Mouse (Mus musculus) neural tube, embryonic 15.5 days (tissue): ENCODE measurements around the gene Them7. TPM values are rescaled to one million over a fixed set of nuclear protein-coding genes. Genes with fewer than 3 reads are reported as not detected.
A peak's percentile ranks its signal among the peaks of the same experiment; 100 is the strongest.

ENCODE experiments used
- ATAC-seq: fragments of 200-750 bp; cut with Nextera tagmentation; 2 replicates; pipeline ENCODE4 v1.8.0; 2017; ENCODE audit warnings: mild to moderate bottlenecking, moderate TSS enrichment, moderate library complexity; ENCODE audit not compliant: low FRiP score
- H3K27ac ChIP-seq: fragments of 300-500 bp; sonication (generic); replicated peaks from 2 replicates; pipeline ENCODE4 v1.5.1; 2015; ENCODE audit warnings: mild to moderate bottlenecking, inconsistent platforms
- H3K27me3 ChIP-seq: fragments of 300-500 bp; sonication (generic); replicated peaks from 2 replicates; pipeline ENCODE4 v1.6.1; 2015; ENCODE audit warnings: inconsistent platforms
- H3K36me3 ChIP-seq: fragments of 300-500 bp; sonication (generic); 2 replicates; pipeline ENCODE4 v1.6.1; 2015; ENCODE audit warnings: inconsistent platforms
- H3K4me1 ChIP-seq: fragments of 300-500 bp; sonication (generic); 2 replicates; pipeline ENCODE4 v1.6.1; 2015; ENCODE audit warnings: inconsistent platforms
- H3K4me2 ChIP-seq: fragments of 300-500 bp; sonication (generic); 2 replicates; pipeline ENCODE4 v1.6.1; 2015; ENCODE audit warnings: inconsistent platforms, mild to moderate bottlenecking, moderate library complexity
- H3K4me3 ChIP-seq: fragments of 300-500 bp; sonication (generic); replicated peaks from 2 replicates; pipeline ENCODE4 v1.5.1; 2015; ENCODE audit warnings: mild to moderate bottlenecking, inconsistent platforms
- H3K9ac ChIP-seq: fragments of 300-500 bp; sonication (generic); replicated peaks from 2 replicates; pipeline ENCODE4 v1.6.1; 2015; ENCODE audit warnings: mild to moderate bottlenecking, inconsistent platforms
- H3K9me3 ChIP-seq: fragments of 300-500 bp; sonication (generic); replicated peaks from 2 replicates; pipeline ENCODE4 v1.6.1; 2016; ENCODE audit warnings: inconsistent platforms
- WGBS: fragments of 180-500 bp; shearing (Covaris S2); methylation state at CpG from one replicate; pipeline ENCODE4 v1.1.7; 2015; ENCODE audit warnings: mixed read lengths; 5-methylcytosine and 5-hydroxymethylcytosine counted together
- polyA plus RNA-seq: library from polyadenylated mRNA; unstranded; fragments of >200 nt; fragmentation: Nextera tagmentation; extraction: Ambion mirVana; gene quantifications from 2 replicates; pipeline ENCODE4 v1.2.1, GENCODE M21; 2015

The Them7 gene
- polyA plus RNA-seq, 1 experiment from 2014 or later, result 0.14 TPM

DNA sequence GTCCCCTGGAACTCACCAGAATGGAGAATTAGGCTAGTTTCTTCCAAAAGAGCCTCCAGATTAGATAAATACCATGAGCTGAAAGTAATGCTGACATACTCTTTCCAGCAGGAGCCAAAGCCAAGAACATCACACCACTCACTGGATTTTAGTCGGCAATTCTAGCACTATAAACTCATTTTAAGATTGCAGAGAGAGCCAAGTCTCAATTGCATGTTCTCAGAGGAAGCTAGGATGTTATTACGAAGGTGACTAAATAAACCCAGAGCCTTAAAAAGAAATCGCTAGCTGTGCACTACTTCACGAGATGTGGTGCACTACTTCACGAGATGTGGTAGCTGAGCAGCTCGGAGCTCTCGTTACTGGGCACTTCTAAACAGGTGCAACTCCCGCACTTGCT lies 158.9 kb downstream of the Them7 start:
- Histone ChIP-seq H3K27ac (no peak overlapping the region), H3K36me3 (0 out of 2 replicates have a peak, but pooled peaks cover 4% of the 10 kb centered on the region), H3K4me3 (no peak overlapping the region), H3K4me1 (0 out of 2 replicates have a peak, but pooled peaks cover 4% of the 10 kb centered on the region), H3K27me3 (no peaks in the 10 kb centered on the region), H3K9ac (no peak overlapping the region), H3K4me2 (no peak overlapping the region), H3K9me3 (no peaks in the 10 kb centered on the region)
- 76% methylated on average over 8 of the region's 8 CpGs for WGBS
- no peak for ATAC-seq

DNA sequence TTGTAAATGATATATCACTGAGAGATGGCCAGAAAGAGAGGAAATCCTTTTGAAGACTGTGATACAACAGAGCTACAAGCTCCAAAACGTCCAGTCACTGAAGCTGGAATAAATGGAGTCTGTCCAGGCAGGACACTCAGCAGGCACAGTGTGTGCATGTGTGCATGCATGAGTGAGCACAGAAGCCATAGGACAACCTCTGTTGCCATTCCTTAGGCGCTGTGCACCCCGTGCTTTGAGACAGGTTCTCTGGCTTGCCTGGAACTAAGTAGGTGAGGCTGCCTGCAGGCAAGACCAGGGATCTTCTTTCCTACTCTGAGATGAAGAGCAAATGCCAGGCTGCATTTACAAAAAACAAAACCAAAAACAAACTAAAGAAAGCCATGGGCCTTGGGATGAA lies 160.9 kb downstream of the Them7 start:
- no peaks in the 10 kb centered on the region for H3K27me3 ChIP-seq
- 79% methylated on average over 3 of the region's 3 CpGs for WGBS
- H3K36me3 ChIP-seq, result peaks cover 7% of the 10 kb centered on the region; the same call in 1 of the 2 replicates
- H3K4me2 ChIP-seq, result no peak overlapping the region
- H3K4me3 ChIP-seq, result no peak overlapping the region
- no peak for ATAC-seq
- no peaks in the 10 kb centered on the region for H3K9me3 ChIP-seq
- no peak overlapping the region for H3K27ac ChIP-seq
- no peak overlapping the region for H3K9ac ChIP-seq
- 0 out of 2 replicates have a peak, but pooled peaks cover 4% of the 10 kb centered on the region for H3K4me1 ChIP-seq

DNA sequence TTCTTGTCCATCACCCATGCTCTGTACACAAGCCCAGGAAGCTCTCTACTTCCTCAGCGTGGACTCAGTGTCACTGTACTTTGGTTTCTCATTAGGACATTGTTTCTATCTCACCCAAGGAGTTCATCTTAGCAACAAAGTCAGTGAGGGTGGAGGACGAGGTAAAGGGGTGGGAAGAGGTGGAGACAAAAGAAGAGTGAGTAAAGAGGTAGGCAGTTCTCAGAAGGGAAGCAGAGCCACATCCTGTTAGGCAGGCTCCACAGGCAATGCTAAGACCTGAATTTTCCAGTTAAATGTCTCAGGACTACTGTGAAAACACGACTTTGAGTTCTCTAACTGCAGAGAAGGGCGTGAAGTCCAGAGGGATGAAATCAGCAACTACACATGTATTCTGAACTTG lies 162.3 kb downstream of the Them7 start:
- no peaks in the 10 kb centered on the region for H3K27me3 ChIP-seq
- peaks cover 7% of the 10 kb centered on the region; the same call in 1 of the 2 replicates for H3K36me3 ChIP-seq
- WGBS, result 90% methylated on average over 4 of the region's 4 CpGs
- H3K4me2 ChIP-seq, result no peak overlapping the region
- no peaks in the 10 kb centered on the region for H3K9me3 ChIP-seq
- no peak for ATAC-seq
- H3K4me3 ChIP-seq, result no peak overlapping the region
- no peak overlapping the region for H3K27ac ChIP-seq
- 0 out of 2 replicates have a peak, but pooled peaks cover 4% of the 10 kb centered on the region for H3K4me1 ChIP-seq
- H3K9ac ChIP-seq, result no peak overlapping the region

DNA sequence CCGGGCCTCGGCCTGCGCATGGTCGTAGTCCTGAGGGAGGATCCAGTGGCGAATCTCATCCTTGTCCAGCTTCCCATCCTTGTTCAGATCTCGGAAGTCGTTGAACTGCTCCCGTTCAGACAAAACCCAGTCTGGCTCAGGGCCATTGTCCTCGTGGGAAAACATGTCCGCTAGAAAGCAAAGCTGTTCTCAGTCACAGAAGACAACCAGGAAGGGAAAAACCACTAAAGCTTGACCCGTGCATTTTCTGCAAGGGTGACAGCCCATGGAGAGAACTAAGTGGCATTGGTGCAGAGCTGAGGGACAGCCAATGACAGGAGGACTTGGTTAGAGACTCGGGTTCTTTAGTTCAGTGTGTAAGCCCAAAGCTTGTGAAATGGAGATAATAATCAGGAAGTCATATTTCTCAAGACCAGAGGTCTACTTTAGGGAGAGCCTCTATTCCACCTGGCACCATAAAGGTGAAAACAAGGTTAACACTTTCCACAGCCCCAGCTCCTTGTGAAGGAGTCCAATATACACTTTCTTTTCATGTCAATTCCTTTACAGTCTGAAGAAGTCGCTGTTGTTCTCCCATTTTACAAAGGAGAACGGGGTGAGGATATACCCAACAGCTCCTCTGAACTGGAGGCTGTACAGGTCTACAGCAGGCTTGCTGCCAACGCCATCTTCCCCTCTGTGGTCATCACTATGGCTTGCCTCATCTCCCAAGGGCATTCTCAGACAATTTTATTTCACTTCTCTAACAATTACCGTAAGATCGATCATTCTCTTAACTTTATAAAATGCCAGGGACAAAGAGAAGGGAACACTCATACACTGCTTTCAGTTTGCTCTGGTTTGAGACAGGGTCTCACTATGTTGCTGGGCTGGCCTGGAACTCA lies 165.1 kb downstream of the Them7 start:
- Histone ChIP-seq H3K9ac (no peak overlapping the region), H3K27ac (no peak overlapping the region), H3K36me3 (peaks cover 7% of the 10 kb centered on the region; the same call in 1 of the 2 replicates), H3K4me3 (no peak overlapping the region), H3K4me1 (no peaks in the 10 kb centered on the region), H3K4me2 (no peak overlapping the region), H3K27me3 (no peaks in the 10 kb centered on the region), H3K9me3 (no peaks in the 10 kb centered on the region)
- no peak for ATAC-seq
- 85% methylated on average over 17 of the region's 17 CpGs for WGBS

DNA sequence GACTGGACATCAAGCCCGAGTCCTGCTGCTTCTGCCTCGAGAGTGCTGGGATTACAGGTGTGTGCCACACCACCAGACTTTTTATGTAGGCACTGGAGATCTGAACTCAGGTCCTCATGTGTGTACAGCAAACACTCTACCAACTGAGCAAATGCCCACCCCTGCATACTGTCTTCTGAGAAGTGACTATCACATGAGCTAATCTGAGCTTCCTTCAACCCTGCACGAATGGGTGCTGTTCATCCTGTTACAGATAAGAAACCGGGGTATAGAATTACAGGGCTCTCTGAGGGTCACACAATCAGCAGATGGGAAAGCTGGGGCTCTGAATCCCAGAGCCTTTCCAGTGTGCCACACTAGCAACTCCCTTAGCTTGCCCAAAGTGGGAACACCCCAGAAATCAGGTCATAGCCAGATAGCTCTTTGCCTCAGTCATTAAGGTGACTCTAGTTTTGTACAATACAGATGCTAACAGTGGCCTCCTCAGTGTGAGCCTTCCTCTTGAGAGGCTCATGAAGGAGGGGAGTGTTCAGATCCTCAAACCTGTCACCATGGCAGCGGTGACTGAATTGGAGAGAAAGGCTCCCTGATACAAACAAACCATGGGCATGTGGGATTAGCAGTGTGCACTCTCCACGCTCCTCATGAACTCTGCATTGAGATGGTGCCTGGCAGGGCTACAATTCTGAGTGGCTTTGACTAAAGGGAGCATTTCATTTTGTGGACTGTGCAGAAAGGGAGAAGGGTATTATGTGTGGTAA lies 166.7 kb downstream of the Them7 start:
- WGBS, result 86% methylated on average over 6 of the region's 6 CpGs
- no peak for ATAC-seq
- Histone ChIP-seq H3K27ac (no peak overlapping the region), H3K4me2 (no peak overlapping the region), H3K36me3 (peaks cover 6% of the 10 kb centered on the region; the same call in 1 of the 2 replicates), H3K9me3 (no peaks in the 10 kb centered on the region), H3K4me1 (no peaks in the 10 kb centered on the region), H3K4me3 (no peak overlapping the region), H3K9ac (no peak overlapping the region), H3K27me3 (no peaks in the 10 kb centered on the region)

DNA sequence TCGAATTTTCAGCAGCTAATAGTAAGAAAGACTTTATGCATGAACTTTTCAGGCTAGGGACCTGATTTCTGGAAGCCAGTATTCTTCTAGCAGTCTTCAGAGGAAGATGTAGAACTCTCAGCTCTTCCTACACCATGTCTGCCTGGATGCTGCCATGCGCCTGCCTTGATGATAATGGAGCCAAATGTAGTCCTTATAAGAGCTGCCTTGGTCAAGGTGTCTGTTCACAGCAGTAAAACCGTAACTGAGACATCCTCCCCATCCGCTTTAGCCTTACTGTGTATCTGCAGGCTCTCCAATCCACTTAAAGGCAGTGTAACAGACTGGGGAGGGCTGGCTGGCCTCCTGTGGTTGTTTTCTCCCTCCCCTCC lies 167.3 kb downstream of the Them7 start:
- no peaks in the 10 kb centered on the region for H3K27me3 ChIP-seq
- no peak overlapping the region for H3K27ac ChIP-seq
- ATAC-seq, result no peak
- no peak overlapping the region for H3K4me3 ChIP-seq
- WGBS, result 85% methylated on average over 4 of the region's 4 CpGs
- H3K4me1 ChIP-seq, result no peaks in the 10 kb centered on the region
- no peaks in the 10 kb centered on the region for H3K9me3 ChIP-seq
- no peak overlapping the region for H3K4me2 ChIP-seq
- peaks cover 4% of the 10 kb centered on the region; the same call in 1 of the 2 replicates for H3K36me3 ChIP-seq
- H3K9ac ChIP-seq, result no peak overlapping the region

DNA sequence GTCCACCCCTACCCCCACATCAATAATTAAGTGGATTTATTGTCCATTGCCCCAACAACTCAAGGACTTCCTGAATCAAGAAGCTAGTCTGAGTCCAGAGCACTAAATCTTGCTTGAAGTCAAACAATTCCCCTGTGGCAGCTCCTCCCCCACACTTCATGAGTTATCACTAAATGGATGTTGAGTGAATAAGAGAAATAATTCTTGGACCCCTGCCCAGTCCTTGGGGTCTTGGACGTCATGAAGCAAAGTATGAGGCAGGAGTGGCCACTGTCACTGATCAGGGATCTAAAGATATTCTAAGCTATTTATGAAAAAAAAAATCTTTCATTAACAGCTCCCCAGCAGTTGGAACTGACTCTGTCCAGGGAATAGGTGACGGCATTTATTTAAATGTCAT lies 168.4 kb downstream of the Them7 start:
- H3K36me3 ChIP-seq, result peaks cover 4% of the 10 kb centered on the region; the same call in 1 of the 2 replicates
- no peaks in the 10 kb centered on the region for H3K27me3 ChIP-seq
- H3K4me2 ChIP-seq, result no peak overlapping the region
- WGBS, result 63% methylated on average over 2 of the region's 2 CpGs
- H3K27ac ChIP-seq, result no peak overlapping the region
- peaks cover 2% of the 10 kb centered on the region; the same call in 1 of the 2 replicates for H3K4me1 ChIP-seq
- H3K4me3 ChIP-seq, result no peak overlapping the region
- no peak overlapping the region for H3K9ac ChIP-seq
- ATAC-seq, result no peak
- no peaks in the 10 kb centered on the region for H3K9me3 ChIP-seq

DNA sequence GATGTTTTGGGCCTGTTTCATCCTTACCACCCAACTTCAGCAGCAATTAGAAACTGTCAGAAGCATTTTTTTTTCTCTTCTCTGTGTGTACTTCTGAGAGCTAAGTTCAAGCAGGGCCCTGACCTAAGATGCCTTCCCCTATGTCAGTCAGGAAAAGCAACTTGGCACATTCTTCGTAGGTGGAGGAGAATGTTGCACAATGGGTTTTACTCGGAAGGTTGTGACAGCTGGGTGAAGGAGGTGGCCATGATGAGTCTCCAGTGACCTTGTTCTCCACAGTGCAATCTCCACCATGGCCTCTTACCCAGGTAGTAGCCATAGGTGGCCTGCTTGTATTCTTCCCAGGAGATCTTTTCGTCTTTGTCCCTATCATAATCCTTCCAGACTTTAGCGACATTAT lies 170.3 kb downstream of the Them7 start:
- H3K9me3 ChIP-seq, result no peaks in the 10 kb centered on the region
- ATAC-seq, result no peak
- H3K27me3 ChIP-seq, result 0 out of 2 replicates have a peak, but pooled peaks cover 4% of the 10 kb centered on the region
- H3K4me2 ChIP-seq, result no peak overlapping the region
- no peak overlapping the region for H3K9ac ChIP-seq
- no peak overlapping the region for H3K27ac ChIP-seq
- WGBS, result 97% methylated on average over 4 of the region's 4 CpGs
- no peaks in the 10 kb centered on the region for H3K36me3 ChIP-seq
- peaks cover 17% of the 10 kb centered on the region for H3K4me1 ChIP-seq
- no peak overlapping the region for H3K4me3 ChIP-seq

DNA sequence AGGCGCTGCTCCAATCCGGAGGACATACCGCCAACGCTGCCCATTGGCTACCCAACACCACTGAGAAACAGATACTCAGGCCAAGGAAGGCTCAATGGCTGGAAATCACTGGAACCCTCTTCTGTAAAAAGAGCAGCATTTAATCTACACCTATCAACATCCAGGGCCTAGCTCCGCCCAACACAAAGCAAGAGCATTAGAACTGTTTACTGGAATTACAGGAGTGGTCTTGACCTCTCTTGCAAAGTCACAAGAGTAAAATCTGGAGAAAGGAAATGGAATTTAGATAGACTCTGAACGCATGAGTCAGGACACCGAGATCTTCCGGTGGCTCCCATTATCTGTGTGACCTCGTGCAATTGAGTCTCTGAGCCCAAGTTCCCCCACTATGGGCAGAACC lies 171.9 kb downstream of the Them7 start:
- no peak overlapping the region for H3K4me3 ChIP-seq
- WGBS, result 95% methylated on average over 9 of the region's 9 CpGs

DNA sequence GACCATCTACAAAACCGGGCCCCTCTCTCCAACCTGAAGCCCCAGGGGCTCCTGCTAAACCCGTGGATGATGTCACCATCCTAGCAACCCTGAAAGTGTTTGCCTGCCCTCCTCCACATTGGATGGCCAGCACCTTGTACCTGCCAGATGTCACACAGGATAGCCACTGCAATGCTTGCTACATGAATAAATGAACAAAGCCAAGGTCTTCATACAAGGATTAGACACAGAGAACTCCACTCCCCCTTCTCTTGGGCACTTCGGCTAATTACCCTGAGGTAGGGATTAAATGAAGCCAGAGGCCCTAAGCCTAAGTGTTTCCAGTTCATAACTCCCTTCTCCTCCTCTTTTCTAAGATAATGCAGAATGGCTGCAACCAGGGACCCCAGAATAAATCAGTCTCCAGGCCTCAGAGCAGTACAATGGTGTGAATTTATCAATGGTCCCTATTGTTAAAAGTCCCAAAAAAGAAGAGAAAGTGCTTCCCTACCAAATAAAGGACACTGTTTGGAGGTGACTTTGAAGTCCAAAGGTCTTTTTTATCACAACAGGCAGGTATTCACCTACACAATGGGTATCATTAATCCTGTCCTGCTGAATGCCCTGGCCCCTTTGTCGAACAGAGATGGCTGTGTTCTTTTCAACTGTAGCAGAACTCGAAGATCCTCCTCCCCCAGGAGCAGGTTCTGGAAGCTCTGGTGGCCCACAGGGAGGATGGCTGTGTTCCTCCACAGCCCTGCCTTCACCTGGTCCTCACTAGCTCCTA lies 173.5 kb downstream of the Them7 start:
- no peak overlapping the region for H3K27ac ChIP-seq
- peak overlapping the region; percentile 57 for H3K4me3 ChIP-seq
- H3K4me2 ChIP-seq, result peak overlapping the region; percentile 98
- ATAC-seq, result no peak
- peak overlapping the region; percentile 66 for H3K9ac ChIP-seq
- 22% methylated on average over 5 of the region's 5 CpGs for WGBS
- no peaks in the 10 kb centered on the region for H3K36me3 ChIP-seq
- H3K9me3 ChIP-seq, result no peaks in the 10 kb centered on the region
- 0 out of 2 replicates have a peak, but pooled peaks cover 4% of the 10 kb centered on the region for H3K27me3 ChIP-seq
- H3K4me1 ChIP-seq, result peaks cover 22% of the 10 kb centered on the region

More for the DNA sequence above, 171.9 kb downstream of the Them7 start:
- no peak overlapping the region for H3K27ac ChIP-seq
- H3K9ac ChIP-seq, result no peak overlapping the region
- peaks cover 22% of the 10 kb centered on the region for H3K4me1 ChIP-seq
- ATAC-seq, result no peak
- H3K4me2 ChIP-seq, result no peak overlapping the region
- no peaks in the 10 kb centered on the region for H3K9me3 ChIP-seq
- H3K27me3 ChIP-seq, result 0 out of 2 replicates have a peak, but pooled peaks cover 4% of the 10 kb centered on the region
- no peaks in the 10 kb centered on the region for H3K36me3 ChIP-seq

DNA sequence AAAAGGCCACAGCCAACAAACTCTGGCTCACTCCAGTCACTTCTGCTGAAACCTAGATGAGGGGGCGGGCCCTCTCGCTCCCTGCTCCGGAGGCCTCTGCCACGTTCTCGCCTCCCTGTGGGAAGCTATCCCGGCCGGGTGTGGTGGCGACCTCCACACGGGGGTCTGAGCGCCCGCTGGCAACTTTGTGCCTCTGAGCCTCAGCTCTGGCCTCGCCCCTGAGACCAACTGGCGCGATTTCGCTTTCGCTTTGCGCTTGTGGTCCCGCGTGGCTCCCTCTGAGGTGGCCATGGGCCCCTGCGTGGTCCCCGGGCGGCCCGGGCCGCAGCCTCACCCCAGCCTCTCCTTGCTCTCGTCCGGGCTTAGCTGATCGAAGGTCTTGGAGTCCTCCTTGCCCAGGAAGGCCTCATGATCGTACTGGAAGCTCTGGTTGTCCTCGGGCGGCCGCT lies 174.5 kb downstream of the Them7 start:
- Histone ChIP-seq H3K4me2 (peak overlapping the region; percentile 98), H3K36me3 (no peaks in the 10 kb centered on the region), H3K9ac (peak overlapping the region; percentile 66), H3K9me3 (no peaks in the 10 kb centered on the region), H3K4me1 (peaks cover 22% of the 10 kb centered on the region), H3K27me3 (0 out of 2 replicates have a peak, but pooled peaks cover 4% of the 10 kb centered on the region), H3K4me3 (peak overlapping the region; percentile 57), H3K27ac (peak overlapping the region; percentile 81)
- WGBS, result under 1% methylated on average over 31 of the region's 31 CpGs
- peak; percentile 70 for ATAC-seq
